Mouse (Mus musculus): ENCODE data around the gene Safb.

DNA sequence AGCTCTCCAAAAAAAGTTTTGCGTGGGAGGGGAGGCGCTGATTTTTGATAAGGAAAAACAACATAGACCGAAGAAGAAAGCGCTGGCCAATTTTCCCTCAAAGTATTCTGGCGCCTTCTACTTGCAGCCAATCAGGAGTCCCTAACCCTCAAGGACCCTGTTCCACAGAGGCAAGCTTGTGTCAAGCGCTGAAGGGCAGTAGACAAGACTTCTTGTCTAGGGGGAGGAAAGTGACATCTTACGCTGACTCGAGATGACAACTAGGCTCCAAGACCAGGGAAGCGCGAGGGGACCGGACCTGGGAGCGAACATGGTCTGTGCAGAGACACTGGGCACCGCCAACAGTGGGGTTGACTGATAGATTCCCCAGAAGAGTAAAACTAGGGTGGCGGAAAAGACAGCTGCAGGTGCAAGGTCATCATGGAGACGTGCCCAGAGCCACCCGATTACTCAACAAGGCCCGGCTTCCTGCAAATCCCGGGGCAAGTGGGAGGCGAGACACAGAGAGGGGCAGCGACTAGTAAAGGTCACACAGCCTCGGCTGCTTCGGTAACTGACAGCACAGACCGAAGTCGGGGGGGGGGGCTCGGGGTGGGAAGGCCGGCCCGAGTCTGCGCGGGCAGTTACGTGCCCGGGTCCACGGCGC is 891 bp upstream of the Safb start:
- TF ChIP-seq POLR2A (IDR thresholded peaks at IDR 0.05; ENCODE audit: borderline replicate concordance, insufficient read depth, low read length) (no peak), CTCF (IDR thresholded peaks at IDR 0.05; ENCODE audit: borderline replicate concordance, insufficient read depth, low read depth, low read length) (no peak)

Measured in cerebellum, adult 2 months (tissue).